Mouse (Mus musculus) stomach, postnatal 0 days (tissue): ENCODE data around the gene Cyp4x1. TPM values are rescaled to one million over a fixed set of nuclear protein-coding genes. Genes with fewer than 3 reads are reported as not detected.
A peak's percentile ranks its signal among the peaks of the same experiment; 100 is the strongest.

Source experiments
- ATAC-seq: fragments of 200-750 bp; cut with Nextera tagmentation; 2 replicates; pipeline ENCODE4 v1.8.0; 2017; ENCODE audit not compliant: low FRiP score, low TSS enrichment
- DNase-seq: peaks from one replicate; pipeline ENCODE4 v3.0.0-alpha.2; 2016; ENCODE audit warnings: low spot score
- H3K27ac ChIP-seq: fragments of 300-500 bp; sonication (generic); replicated peaks from 2 replicates; pipeline ENCODE4 v1.5.1; 2014; ENCODE audit warnings: mild to moderate bottlenecking, control low read depth
- H3K27me3 ChIP-seq: fragments of 300-500 bp; sonication (generic); 2 replicates; pipeline ENCODE4 v1.6.1; 2014; ENCODE audit warnings: low read length; ENCODE audit not compliant: control insufficient read depth, insufficient read depth
- H3K36me3 ChIP-seq: fragments of 300-500 bp; sonication (generic); 2 replicates; pipeline ENCODE4 v1.6.1; 2014; ENCODE audit warnings: low read length, mixed read lengths; ENCODE audit not compliant: control insufficient read depth, insufficient read depth
- H3K4me1 ChIP-seq: fragments of 300-500 bp; sonication (generic); replicated peaks from 2 replicates; pipeline ENCODE4 v1.6.1; 2014; ENCODE audit warnings: antibody characterized with exemption; ENCODE audit not compliant: control insufficient read depth, insufficient read depth
- H3K4me2 ChIP-seq: fragments of 300-500 bp; sonication (generic); replicated peaks from 2 replicates; pipeline ENCODE4 v1.6.1; 2014; ENCODE audit warnings: low read depth, mild to moderate bottlenecking, control low read depth, moderate library complexity
- H3K4me3 ChIP-seq: fragments of 300-500 bp; sonication (generic); 2 replicates; pipeline ENCODE4 v1.5.1; 2014; ENCODE audit warnings: low read depth, low read length, control low read depth
- H3K9ac ChIP-seq: fragments of 300-500 bp; sonication (generic); 2 replicates; pipeline ENCODE4 v1.6.1; 2014; ENCODE audit warnings: mild to moderate bottlenecking, low read length, control low read depth, mixed read lengths
- H3K9me3 ChIP-seq: fragments of 300-500 bp; sonication (generic); 2 replicates; pipeline ENCODE4 v1.6.1; 2016; ENCODE audit warnings: low read length; ENCODE audit not compliant: control insufficient read depth
- CTCF ChIP-seq: IDR thresholded peaks from 2 replicates; pipeline ENCODE4 v1.5.1; 2016; ENCODE audit warnings: antibody characterized with exemption, low read depth, mild to moderate bottlenecking, moderate library complexity
- EP300 ChIP-seq: optimal IDR thresholded peaks from 2 replicates; pipeline ENCODE3; 2016; ENCODE audit warnings: antibody characterized with exemption
- WGBS: fragments of 180-500 bp; shearing (Covaris S2); extraction: QIAGEN DNeasy Blood & Tissue Kit; methylation state at CpG from one replicate; pipeline ENCODE4 v1.1.7; 2014; 5-methylcytosine and 5-hydroxymethylcytosine counted together
- polyA plus RNA-seq: library from polyadenylated mRNA; unstranded; fragments of >200 nt; fragmentation: Nextera tagmentation; extraction: Ambion mirVana; gene quantifications from 2 replicates; pipeline ENCODE4 v1.2.1, GENCODE M21; 2015

Cyp4x1 gene
- polyA plus RNA-seq, 1 experiment from 2014 or later, result 0.28 TPM

DNA sequence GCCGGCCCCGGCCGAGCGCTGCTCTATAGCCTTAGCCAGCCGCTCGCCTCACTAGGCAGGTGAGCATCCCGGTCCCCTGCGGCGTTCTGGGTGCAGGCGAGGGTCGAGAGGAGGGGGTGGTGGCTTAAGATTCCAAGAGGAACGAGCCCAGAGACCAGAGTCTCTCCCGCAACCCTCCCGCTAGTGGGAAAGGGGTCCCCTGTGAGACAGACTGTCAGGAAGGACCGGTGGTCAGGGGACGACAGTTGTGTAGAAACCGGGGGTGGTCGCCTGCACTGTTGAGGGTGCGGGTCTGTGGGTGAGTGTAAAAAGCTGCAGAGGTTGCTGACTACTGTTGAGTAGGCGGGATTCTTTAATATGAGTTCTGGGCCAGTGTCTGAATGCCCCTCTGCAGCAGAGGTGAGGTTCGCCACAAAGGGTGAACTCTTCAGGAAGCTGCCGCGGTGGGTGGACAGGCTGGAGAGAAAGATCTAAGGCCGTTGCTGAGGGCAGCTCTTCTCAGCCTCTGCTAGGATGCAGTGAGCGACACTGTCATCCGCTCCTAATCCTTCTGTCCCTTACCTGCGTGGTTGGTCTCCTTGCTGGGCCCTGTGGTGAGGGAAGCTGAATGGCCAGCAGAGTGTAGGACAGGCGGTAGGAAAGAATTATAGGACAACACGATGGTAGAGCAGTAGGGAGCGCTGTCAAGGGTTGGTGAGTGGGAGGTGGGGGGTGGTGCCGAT is 70.4 kb downstream of the Cyp4x1 start:
- Histone ChIP-seq H3K9me3 (no peaks in the 10 kb centered on the region), H3K4me1 (no peaks in the 10 kb centered on the region; the same call in 1 of the 2 replicates), H3K4me2 (peak overlapping the region; percentile 83), H3K36me3 (no peaks in the 10 kb centered on the region), H3K27ac (no peak overlapping the region), H3K4me3 (peak overlapping the region; percentile 43), H3K9ac (0 out of 2 replicates have a peak overlapping the region, but pooled peaks have one; percentile 23), H3K27me3 (peaks cover 26% of the 10 kb centered on the region)
- no peak for TF ChIP-seq EP300
- TF ChIP-seq CTCF, result no peak
- no peak; the same call in 1 of the 2 replicates for ATAC-seq
- DNase-seq, result no peak
- WGBS, result 4% methylated on average over 31 of the region's 31 CpGs

DNA sequence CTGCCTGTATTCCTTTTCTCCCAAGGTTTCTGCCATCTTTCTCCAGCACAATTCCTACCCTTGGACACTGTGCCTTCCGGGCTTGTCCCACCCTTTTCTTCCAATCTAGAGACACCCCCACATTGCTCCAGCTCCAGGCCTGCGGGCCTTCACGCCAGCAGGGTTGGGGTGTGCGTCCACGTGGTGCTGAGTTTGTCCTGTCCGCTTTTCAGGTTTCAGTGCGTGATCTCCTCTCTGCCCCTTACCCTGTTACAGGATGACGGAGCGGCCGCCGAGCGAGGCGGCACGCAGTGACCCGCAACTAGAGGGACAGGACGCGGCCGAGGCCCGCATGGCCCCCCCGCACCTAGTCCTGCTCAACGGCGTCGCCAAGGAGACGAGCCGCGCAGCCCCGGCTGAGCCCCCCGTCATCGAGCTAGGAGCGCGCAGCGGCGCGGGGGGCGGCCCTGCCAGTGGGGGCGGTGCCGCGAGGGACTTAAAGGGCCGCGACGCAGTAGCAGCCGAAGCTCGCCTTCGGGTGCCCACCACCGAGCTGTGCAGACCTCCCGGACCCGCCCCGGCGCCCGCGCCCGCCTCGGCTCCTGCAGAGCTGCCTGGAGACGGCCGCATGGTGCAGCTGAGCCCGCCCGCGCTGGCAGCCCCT is 71.1 kb downstream of the Cyp4x1 start:
- DNase-seq, result peak; percentile 36
- no peaks in the 10 kb centered on the region for H3K9me3 ChIP-seq
- peak overlapping the region; percentile 83 for H3K4me2 ChIP-seq
- no peaks in the 10 kb centered on the region; the same call in 1 of the 2 replicates for H3K4me1 ChIP-seq
- H3K9ac ChIP-seq, result peak overlapping the region; percentile 27; the same call in 1 of the 2 replicates
- peak overlapping the region; percentile 43 for H3K4me3 ChIP-seq
- peak; percentile 71 for ATAC-seq
- under 1% methylated on average over 44 of the region's 58 CpGs for WGBS
- H3K27ac ChIP-seq, result no peak overlapping the region
- TF ChIP-seq EP300, result no peak
- TF ChIP-seq CTCF, result no peak
- peaks cover 27% of the 10 kb centered on the region for H3K27me3 ChIP-seq
- H3K36me3 ChIP-seq, result no peaks in the 10 kb centered on the region

DNA sequence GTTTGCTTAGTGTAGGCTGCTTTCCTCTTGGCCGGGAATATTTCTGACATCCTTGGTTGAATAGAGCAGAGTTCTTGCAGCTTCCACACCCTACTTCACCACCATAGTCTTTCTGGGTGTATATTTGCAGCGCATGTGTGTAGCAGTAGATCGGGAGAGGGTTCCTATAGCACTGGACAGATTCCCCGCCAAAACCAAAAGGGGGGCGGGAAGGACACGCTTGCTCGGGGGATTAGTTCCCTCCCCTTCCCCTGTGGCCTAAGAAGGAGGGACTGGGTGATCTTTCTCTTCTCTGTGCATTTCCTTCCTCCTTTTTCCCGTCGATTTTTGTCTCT is 71.6 kb downstream of the Cyp4x1 start:
- no peak overlapping the region for H3K9ac ChIP-seq

DNA sequence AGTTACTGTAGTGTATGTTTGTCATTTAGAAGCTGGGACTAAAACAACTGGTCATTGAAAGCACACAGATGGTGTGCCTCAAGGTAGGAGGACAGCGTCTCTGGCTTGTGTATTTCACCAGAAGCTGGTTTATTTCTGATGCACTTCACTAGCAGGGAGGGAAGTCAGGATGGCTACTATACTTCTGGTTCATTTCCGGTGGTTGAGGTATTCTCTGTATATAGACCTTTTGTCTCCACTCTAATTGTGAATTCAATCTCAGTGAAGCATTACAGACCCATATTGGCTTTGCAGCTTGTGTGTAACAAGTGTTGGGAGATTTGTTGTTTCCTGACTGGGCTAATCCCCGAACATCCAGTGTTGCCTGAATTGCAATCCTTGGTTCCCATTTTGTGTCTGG is 73.3 kb downstream of the Cyp4x1 start:
- ATAC-seq, result no peak
- TF ChIP-seq EP300 (no peak), CTCF (no peak)
- WGBS, result 23% methylated on average over 3 of the region's 3 CpGs
- Histone ChIP-seq H3K4me1 (peaks cover 3% of the 10 kb centered on the region; the same call in 1 of the 2 replicates), H3K27me3 (peaks cover 27% of the 10 kb centered on the region), H3K4me3 (no peak overlapping the region), H3K4me2 (no peak overlapping the region), H3K36me3 (no peaks in the 10 kb centered on the region), H3K27ac (no peak overlapping the region), H3K9me3 (no peaks in the 10 kb centered on the region), H3K9ac (no peak overlapping the region)
- DNase-seq, result no peak

More for the DNA sequence above, 71.6 kb downstream of the Cyp4x1 start:
- WGBS, result 2% methylated on average over 9 of the region's 9 CpGs
- Histone ChIP-seq H3K27ac (no peak overlapping the region), H3K4me1 (no peaks in the 10 kb centered on the region; the same call in 1 of the 2 replicates), H3K9me3 (no peaks in the 10 kb centered on the region), H3K4me3 (peak overlapping the region; percentile 43), H3K4me2 (peak overlapping the region; percentile 83), H3K36me3 (no peaks in the 10 kb centered on the region), H3K27me3 (peaks cover 27% of the 10 kb centered on the region)
- TF ChIP-seq CTCF (no peak), EP300 (no peak)
- no peak for DNase-seq
- no peak for ATAC-seq

DNA sequence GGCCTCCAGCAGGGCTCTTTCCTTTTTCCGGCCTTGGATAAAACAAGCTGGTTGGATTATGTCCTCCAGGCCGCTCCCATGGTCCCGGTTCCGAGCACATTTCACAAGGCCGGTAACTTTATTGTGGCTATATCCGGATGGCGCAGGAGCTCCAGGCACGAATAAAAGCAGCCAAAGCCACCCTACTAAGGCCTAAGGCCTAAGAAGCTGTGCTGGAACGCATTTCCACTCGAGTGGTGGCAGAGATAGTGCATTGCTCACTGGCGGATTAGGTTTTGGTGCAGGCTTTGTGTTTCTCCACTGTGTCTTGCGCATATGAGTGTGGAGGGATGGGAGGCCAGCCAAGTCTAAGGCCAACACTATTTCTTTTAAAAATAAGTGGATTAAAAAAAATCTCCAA is 74.2 kb downstream of the Cyp4x1 start:
- no peaks in the 10 kb centered on the region for H3K36me3 ChIP-seq
- H3K27ac ChIP-seq, result no peak overlapping the region
- H3K27me3 ChIP-seq, result peaks cover 29% of the 10 kb centered on the region
- no peak for TF ChIP-seq EP300
- no peak for TF ChIP-seq CTCF
- no peaks in the 10 kb centered on the region for H3K9me3 ChIP-seq
- H3K9ac ChIP-seq, result no peak overlapping the region
- H3K4me1 ChIP-seq, result peaks cover 3% of the 10 kb centered on the region; the same call in 1 of the 2 replicates
- no peak overlapping the region for H3K4me3 ChIP-seq
- DNase-seq (no peak), ATAC-seq (no peak)
- no peak overlapping the region for H3K4me2 ChIP-seq
- WGBS, result 29% methylated on average over 12 of the region's 12 CpGs
